ENCODE assay signal across 8 mouse cellular contexts in the genomic region with DNA sequence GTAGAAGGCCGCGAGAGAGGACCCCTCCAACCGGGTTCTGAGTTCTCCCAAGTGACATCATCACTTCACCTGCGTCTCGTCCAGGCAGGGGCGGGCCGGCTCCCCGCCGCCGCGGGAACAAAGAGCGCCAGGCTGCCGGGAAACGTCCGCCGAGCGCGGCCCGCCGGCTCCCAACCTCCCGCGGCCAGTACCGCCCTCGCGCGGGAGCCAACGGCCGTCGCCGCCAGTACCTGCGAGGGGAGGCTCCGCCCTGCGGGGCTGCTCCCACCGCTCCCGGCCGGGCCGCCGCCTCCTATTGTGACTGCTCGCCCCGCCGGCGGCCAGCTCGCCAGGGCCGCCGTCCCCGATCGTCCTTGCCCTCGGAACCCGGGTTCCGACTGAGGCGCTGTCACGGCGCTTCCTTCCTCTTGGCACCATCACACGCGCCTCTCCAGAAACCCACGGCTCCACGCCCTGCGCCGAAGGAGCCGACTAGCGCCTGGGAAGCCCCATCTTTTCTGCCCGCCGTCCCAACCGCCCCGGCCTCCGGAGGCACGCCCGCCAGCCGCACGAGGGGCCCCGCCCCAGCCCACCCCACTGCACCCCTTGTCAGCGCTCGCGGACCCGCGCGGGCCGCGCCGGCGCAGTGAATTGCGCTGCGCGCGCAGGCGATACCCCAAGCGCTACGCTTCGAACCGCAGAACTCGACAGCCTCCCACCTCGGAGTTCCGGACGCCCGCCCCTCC.
DNase-seq lines count a peak whose midpoint lies in the region; ATAC-seq and TF ChIP-seq lines count a peak whose summit lies in the region.

No protein-coding gene starts in this region.

- 1% methylated on average over 89 of the region's 95 CpGs for WGBS in forebrain, embryonic 15.5 days
- under 1% methylated on average over 74 of the region's 95 CpGs for WGBS in lung, embryonic 14.5 days
- WGBS in olfactory bulb, adult 2 months: under 1% methylated on average over 91 of the region's 95 CpGs
- under 1% methylated on average over 90 of the region's 95 CpGs for WGBS in thymus, adult 2 months

- intact Hi-C loops in heart, postnatal 36 days (cut with DNase I): loop anchor here (2.0 kb wide), 2 partner anchors 67 to 101 kb away; no protein-coding TSS in a partner anchor

- peak; percentile 41 for TF ChIP-seq CTCF in layer of hippocampus, adult 2 months (conservative IDR thresholded peaks at IDR 0.05)
- no peak for TF ChIP-seq CTCF in lung, embryonic 14.5 days (IDR thresholded peaks at IDR 0.05; ENCODE audit: low read depth)
- TF ChIP-seq CTCF in olfactory bulb, adult 2 months (IDR thresholded peaks at IDR 0.05; ENCODE audit: insufficient read depth, low read depth, low read length): no peak
- no peak; the same call in 1 of the 2 replicates for TF ChIP-seq CTCF in thymus, adult 2 months (IDR thresholded peaks at IDR 0.05; ENCODE audit: borderline replicate concordance, control insufficient read depth, extremely low read depth, insufficient read depth, low read length, poor library complexity)

- no peak for TF ChIP-seq POLR2A in olfactory bulb, adult 2 months (IDR thresholded peaks at IDR 0.05; ENCODE audit: insufficient read depth, low read depth, low read length)
- peak; percentile 70; the same call in 1 of the 2 replicates for TF ChIP-seq POLR2A in thymus, adult 2 months (IDR thresholded peaks at IDR 0.05; ENCODE audit: control insufficient read depth, extremely low read depth, insufficient read depth, low read length, poor library complexity)

- H3K4me1 ChIP-seq in forebrain, embryonic 15.5 days: peaks cover 46% of the 10 kb centered on the region
- H3K4me1 ChIP-seq in lung, embryonic 14.5 days (ENCODE audit: insufficient read depth): peaks cover 10% of the 10 kb centered on the region; the same call in 1 of the 2 replicates
- H3K4me1 ChIP-seq in olfactory bulb, adult 2 months (ENCODE audit: control insufficient read depth, insufficient read depth, low read length): no peaks in the 10 kb centered on the region
- H3K4me1 ChIP-seq in thymus, adult 2 months (replicated peaks; ENCODE audit: control insufficient read depth, insufficient read depth, low read length): peaks cover 4% of the 10 kb centered on the region; the same call in 1 of the 2 replicates

- peak; percentile 91 for ATAC-seq in forebrain, embryonic 15.5 days (replicated peaks)
- peak; percentile 91 for ATAC-seq in lung, embryonic 14.5 days (ENCODE audit: insufficient read depth)

- peak; percentile 95 for DNase-seq in ES-CJ7 (ENCODE audit: low read depth, low spot score)
- DNase-seq in cerebellum, adult 11 months: peak; percentile 66
- peak; percentile 80 to 84 for DNase-seq in heart, postnatal 36 days
- peak in 1 of 2 experiments; percentile 72 for DNase-seq in layer of hippocampus, adult 2 months (ENCODE audit: low spot score in 2 of 2)
- DNase-seq in lung, embryonic 14.5 days: peak; percentile 96
- peak; percentile 91 for DNase-seq in thymus, adult 2 months

- no peaks in the 10 kb centered on the region for H3K27me3 ChIP-seq in forebrain, embryonic 15.5 days
- no peaks in the 10 kb centered on the region for H3K27me3 ChIP-seq in lung, embryonic 14.5 days (ENCODE audit: insufficient read depth, low read length)
- H3K27me3 ChIP-seq in thymus, adult 2 months (ENCODE audit: control insufficient read depth, insufficient read depth, low read length): no peaks in the 10 kb centered on the region

- H3K9me3 ChIP-seq in forebrain, embryonic 15.5 days: no peaks in the 10 kb centered on the region
- H3K9me3 ChIP-seq in lung, embryonic 14.5 days (ENCODE audit: low read depth, low read length): no peaks in the 10 kb centered on the region

- peak overlapping the region; percentile 99 for H3K9ac ChIP-seq in forebrain, embryonic 15.5 days (replicated peaks)
- peak overlapping the region; percentile 93 for H3K9ac ChIP-seq in lung, embryonic 14.5 days

- peak overlapping the region; percentile 100 for H3K27ac ChIP-seq in forebrain, embryonic 15.5 days (replicated peaks)
- H3K27ac ChIP-seq in layer of hippocampus, adult 2 months: peak overlapping the region; percentile 92
- H3K27ac ChIP-seq in lung, embryonic 14.5 days (ENCODE audit: low read depth): peak overlapping the region; percentile 99
- peak overlapping the region; percentile 5; the same call in 1 of the 2 replicates for H3K27ac ChIP-seq in olfactory bulb, adult 2 months (ENCODE audit: insufficient read depth, low read depth, low read length)
- peak overlapping the region; percentile 92 for H3K27ac ChIP-seq in thymus, adult 2 months (ENCODE audit: control insufficient read depth, insufficient read depth, low read length)

- no peaks in the 10 kb centered on the region for H3K36me3 ChIP-seq in forebrain, embryonic 15.5 days
- H3K36me3 ChIP-seq in lung, embryonic 14.5 days (ENCODE audit: insufficient read depth): no peaks in the 10 kb centered on the region
- no peaks in the 10 kb centered on the region for H3K36me3 ChIP-seq in thymus, adult 2 months (ENCODE audit: control insufficient read depth, insufficient read depth, low read length)

- peak overlapping the region; percentile 100 for H3K4me3 ChIP-seq in forebrain, embryonic 15.5 days
- H3K4me3 ChIP-seq in layer of hippocampus, adult 2 months: peak overlapping the region; percentile 87
- peak overlapping the region; percentile 85 for H3K4me3 ChIP-seq in lung, embryonic 14.5 days (ENCODE audit: low read depth, low read length)
- peak overlapping the region; percentile 91 for H3K4me3 ChIP-seq in olfactory bulb, adult 2 months (ENCODE audit: insufficient read depth, low read depth, low read length)
- H3K4me3 ChIP-seq in thymus, adult 2 months (ENCODE audit: control insufficient read depth, insufficient read depth, low read length): peak overlapping the region; percentile 90

- peak overlapping the region; percentile 48 for H3K4me2 ChIP-seq in forebrain, embryonic 15.5 days (replicated peaks)
- peak overlapping the region; percentile 70 for H3K4me2 ChIP-seq in lung, embryonic 14.5 days

Comparison
In these comparisons a context has a peak if more than half of its experiments do, and no peak if none do; other contexts are left out.
1. H3K27ac ChIP-seq: peak in every context shown above with its lines; median percentile 100 in forebrain, embryonic 15.5 days; 99 in lung, embryonic 14.5 days; 92 in layer of hippocampus, adult 2 months; 92 in thymus, adult 2 months; 5 in olfactory bulb, adult 2 months.